Mouse (Mus musculus): ENCODE data around the gene Plk5. TPM values are rescaled to one million over a fixed set of nuclear protein-coding genes. Genes with fewer than 3 reads are reported as not detected.

Gene Plk5
- total RNA-seq, 1 experiment, result 6.0 TPM

DNA sequence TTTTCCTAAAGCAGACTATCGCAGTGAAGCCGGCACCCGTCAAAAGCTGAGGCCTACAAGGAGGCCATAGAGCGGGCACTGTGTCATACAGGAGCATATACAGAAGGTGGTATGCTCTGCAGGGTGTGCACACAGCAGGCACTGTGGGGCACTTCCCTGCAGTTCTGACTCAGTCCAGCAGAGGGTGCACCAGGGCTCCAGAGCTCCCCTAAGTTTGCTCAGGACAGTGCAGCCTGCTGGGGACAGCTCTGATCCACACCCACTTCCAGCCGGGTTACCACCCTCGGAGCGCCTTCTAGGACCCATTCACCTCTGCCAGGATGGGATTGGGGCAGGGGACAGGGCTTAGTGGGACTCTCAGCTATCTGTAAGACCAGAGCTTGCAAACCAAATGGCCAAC, 6.0 kb upstream of the Plk5 start:
- peaks cover under 1 to 11% of the 10 kb centered on the region in 2 experiments; a peak in 3 of 4 replicates for H3K4me1 ChIP-seq (ENCODE audit: control insufficient read depth in 2 of 2, insufficient read depth in 2 of 2, low read length in 2 of 2, poor library complexity in 1 of 2)
- no peaks in the 10 kb centered on the region for H3K36me3 ChIP-seq (ENCODE audit: control insufficient read depth, insufficient read depth, low read length, poor library complexity, severe bottlenecking)
- TF ChIP-seq ZC3H11A (IDR thresholded peaks at IDR 0.05; ENCODE audit: borderline replicate concordance, low read depth, low read length), result peak; percentile 30; the same call in 1 of the 2 replicates
- TF ChIP-seq ZNF384 (IDR thresholded peaks at IDR 0.05; ENCODE audit: low read depth, low read length), result no peak
- H3K9me3 ChIP-seq (ENCODE audit: control insufficient read depth, insufficient read depth, low read depth, low read length), result no peaks in the 10 kb centered on the region
- in situ Hi-C loops (cut with MboI; ENCODE audit: low sequenced_read_pairs in 2 of 2, unreplicated experiment in 2 of 2), result no loop called here
- peak; percentile 82 for DNase-seq (ENCODE audit: low read depth, low spot score)
- no peak overlapping the region for H3K4me3 ChIP-seq (ENCODE audit: insufficient read depth in 1 of 2, low read depth in 1 of 2, low read length in 2 of 2, poor library complexity in 1 of 2, severe bottlenecking in 1 of 2)
- no peak overlapping the region for H3K27ac ChIP-seq (ENCODE audit: insufficient read depth, low read depth, low read length, poor library complexity, severe bottlenecking)
- no peak overlapping the region for H3K9ac ChIP-seq (ENCODE audit: insufficient read depth, low read depth, low read length, poor library complexity, severe bottlenecking)

DNA sequence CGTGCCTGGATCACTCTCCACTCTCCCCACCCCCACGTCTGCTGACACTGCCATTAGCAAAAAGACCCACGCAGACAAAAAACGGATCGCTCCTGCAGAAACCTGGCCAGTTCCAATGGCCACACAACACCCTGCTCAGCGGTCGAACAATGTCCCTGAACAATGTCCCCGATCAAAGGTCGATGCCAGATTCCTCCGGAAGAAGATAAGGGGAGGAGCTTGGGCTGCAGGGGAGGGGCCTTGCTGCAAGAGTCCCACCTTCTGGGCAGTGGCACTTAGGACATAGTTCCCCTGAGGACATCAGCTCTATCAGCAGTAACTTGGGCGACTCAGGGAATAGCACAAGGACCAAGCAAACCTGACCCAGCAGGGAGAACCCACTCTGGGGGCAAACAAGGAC, 4.4 kb upstream of the Plk5 start:
- no peaks in the 10 kb centered on the region for H3K9me3 ChIP-seq (ENCODE audit: control insufficient read depth, insufficient read depth, low read depth, low read length)
- DNase-seq (ENCODE audit: low read depth, low spot score), result no peak
- H3K4me1 ChIP-seq (ENCODE audit: control insufficient read depth in 2 of 2, insufficient read depth in 2 of 2, low read length in 2 of 2, poor library complexity in 1 of 2), result peaks cover 0 to 10% of the 10 kb centered on the region in 2 experiments; a peak in 2 of 4 replicates
- no peak overlapping the region for H3K4me3 ChIP-seq (ENCODE audit: insufficient read depth in 1 of 2, low read depth in 1 of 2, low read length in 2 of 2, poor library complexity in 1 of 2, severe bottlenecking in 1 of 2)
- in situ Hi-C loops (cut with MboI; ENCODE audit: low sequenced_read_pairs in 2 of 2, unreplicated experiment in 2 of 2), result no loop called here
- H3K36me3 ChIP-seq (ENCODE audit: control insufficient read depth, insufficient read depth, low read length, poor library complexity, severe bottlenecking), result no peaks in the 10 kb centered on the region
- no peak overlapping the region for H3K9ac ChIP-seq (ENCODE audit: insufficient read depth, low read depth, low read length, poor library complexity, severe bottlenecking)
- TF ChIP-seq MAFK (IDR thresholded peaks at IDR 0.05; ENCODE audit: insufficient read depth, low read depth, low read length) (no peak), HCFC1 (IDR thresholded peaks at IDR 0.05; ENCODE audit: borderline replicate concordance, insufficient read depth, low read length) (no peak), CHD2 (IDR thresholded peaks at IDR 0.05; ENCODE audit: low read depth, low read length) (no peak)
- H3K27ac ChIP-seq (ENCODE audit: insufficient read depth, low read depth, low read length, poor library complexity, severe bottlenecking), result no peak overlapping the region

DNA sequence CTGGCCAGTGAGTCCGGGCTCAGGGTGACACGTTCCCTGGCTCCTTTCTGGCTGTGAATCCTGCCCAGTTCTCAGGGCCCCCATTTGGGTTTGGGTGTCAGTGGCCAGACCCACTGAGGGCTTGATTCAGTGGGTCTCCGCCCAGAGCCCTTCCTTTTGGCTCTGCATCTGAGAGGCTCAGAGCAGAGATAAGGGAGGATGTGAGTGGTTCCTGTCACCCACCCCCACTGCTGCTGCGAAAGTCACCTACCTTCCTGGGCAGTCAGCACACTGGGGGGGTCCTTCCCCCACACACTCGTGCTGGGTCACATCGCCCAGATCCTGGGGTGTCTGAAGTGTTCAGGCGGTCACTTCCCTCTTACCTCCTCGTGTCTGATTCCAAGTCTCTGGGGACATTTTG, 3.5 kb upstream of the Plk5 start:
- Histone ChIP-seq H3K4me1 (ENCODE audit: control insufficient read depth in 2 of 2, insufficient read depth in 2 of 2, low read length in 2 of 2, poor library complexity in 1 of 2) (peaks cover 3 to 7% of the 10 kb centered on the region in 2 experiments; a peak in 3 of 4 replicates), H3K4me3 (ENCODE audit: insufficient read depth in 1 of 2, low read depth in 1 of 2, low read length in 2 of 2, poor library complexity in 1 of 2, severe bottlenecking in 1 of 2) (no peak overlapping the region), H3K27ac (ENCODE audit: insufficient read depth, low read depth, low read length, poor library complexity, severe bottlenecking) (no peak overlapping the region), H3K9me3 (ENCODE audit: control insufficient read depth, insufficient read depth, low read depth, low read length) (no peaks in the 10 kb centered on the region), H3K36me3 (ENCODE audit: control insufficient read depth, insufficient read depth, low read length, poor library complexity, severe bottlenecking) (no peaks in the 10 kb centered on the region), H3K9ac (ENCODE audit: insufficient read depth, low read depth, low read length, poor library complexity, severe bottlenecking) (no peak overlapping the region)
- DNase-seq (ENCODE audit: low read depth, low spot score), result no peak
- in situ Hi-C loops (cut with MboI; ENCODE audit: low sequenced_read_pairs in 2 of 2, unreplicated experiment in 2 of 2), result no loop called here
- TF ChIP-seq ZNF384 (IDR thresholded peaks at IDR 0.05; ENCODE audit: low read depth, low read length) (no peak), CHD2 (IDR thresholded peaks at IDR 0.05; ENCODE audit: low read depth, low read length) (no peak), HCFC1 (IDR thresholded peaks at IDR 0.05; ENCODE audit: borderline replicate concordance, insufficient read depth, low read length) (no peak), MAFK (IDR thresholded peaks at IDR 0.05; ENCODE audit: insufficient read depth, low read depth, low read length) (no peak), ZC3H11A (IDR thresholded peaks at IDR 0.05; ENCODE audit: borderline replicate concordance, low read depth, low read length) (no peak)

DNA sequence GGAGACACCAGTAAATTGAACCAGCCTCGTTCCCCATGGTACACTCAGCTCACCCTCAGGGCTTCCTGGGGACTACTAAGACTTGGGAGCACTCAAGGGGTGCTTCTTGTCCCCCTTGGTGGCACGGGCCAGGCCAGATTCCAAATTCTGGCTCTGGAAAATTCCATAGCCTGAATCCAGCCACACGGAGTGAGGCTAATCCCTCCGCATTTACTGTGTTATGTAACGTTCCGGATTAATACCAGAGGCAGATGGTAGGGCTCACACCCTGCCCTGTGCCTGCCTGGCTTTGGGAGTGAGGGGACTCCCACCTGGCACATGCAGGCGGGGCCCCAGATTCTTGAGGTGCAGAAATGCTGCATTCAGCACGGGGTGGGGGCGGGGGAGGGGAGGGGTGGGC, 828 bp upstream of the Plk5 start:
- Histone ChIP-seq H3K4me3 (ENCODE audit: insufficient read depth in 1 of 2, low read depth in 1 of 2, low read length in 2 of 2, poor library complexity in 1 of 2, severe bottlenecking in 1 of 2) (no peak overlapping the region), H3K9me3 (ENCODE audit: control insufficient read depth, insufficient read depth, low read depth, low read length) (no peaks in the 10 kb centered on the region), H3K36me3 (ENCODE audit: control insufficient read depth, insufficient read depth, low read length, poor library complexity, severe bottlenecking) (no peaks in the 10 kb centered on the region), H3K9ac (ENCODE audit: insufficient read depth, low read depth, low read length, poor library complexity, severe bottlenecking) (no peak overlapping the region), H3K27ac (ENCODE audit: insufficient read depth, low read depth, low read length, poor library complexity, severe bottlenecking) (no peak overlapping the region), H3K4me1 (ENCODE audit: control insufficient read depth in 2 of 2, insufficient read depth in 2 of 2, low read length in 2 of 2, poor library complexity in 1 of 2) (peaks cover 3 to 7% of the 10 kb centered on the region in 2 experiments; a peak in 2 of 4 replicates)
- no peak for TF ChIP-seq ZNF384 (IDR thresholded peaks at IDR 0.05; ENCODE audit: low read depth, low read length)
- no peak for DNase-seq (ENCODE audit: low read depth, low spot score)
- in situ Hi-C loops (cut with MboI; ENCODE audit: low sequenced_read_pairs in 2 of 2, unreplicated experiment in 2 of 2), result no loop called here

DNA sequence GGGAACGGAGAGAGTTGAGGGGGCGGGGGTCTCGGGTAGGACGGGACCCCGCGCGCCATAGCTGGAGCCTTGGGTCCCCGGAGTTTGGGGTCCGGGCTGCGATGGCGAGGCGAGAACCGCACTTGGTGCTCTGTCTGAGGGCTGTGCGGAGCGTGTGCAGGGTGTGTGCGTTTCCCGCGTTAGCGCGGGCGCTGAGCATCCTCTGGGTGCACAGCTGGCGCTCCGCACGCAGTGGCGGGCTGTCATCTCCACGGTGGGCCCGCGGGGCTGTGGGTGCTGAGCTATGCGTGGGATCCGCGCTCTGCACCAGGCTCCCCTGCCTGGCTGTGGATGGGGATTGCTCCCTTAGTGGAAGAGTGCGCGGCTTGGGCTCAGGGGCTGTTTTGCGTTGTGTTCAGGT, 478 bp downstream of the Plk5 start:
- H3K27ac ChIP-seq (ENCODE audit: insufficient read depth, low read depth, low read length, poor library complexity, severe bottlenecking), result no peak overlapping the region
- no peaks in the 10 kb centered on the region for H3K9me3 ChIP-seq (ENCODE audit: control insufficient read depth, insufficient read depth, low read depth, low read length)
- H3K36me3 ChIP-seq (ENCODE audit: control insufficient read depth, insufficient read depth, low read length, poor library complexity, severe bottlenecking), result no peaks in the 10 kb centered on the region
- peak overlapping the region; percentile 75 for H3K9ac ChIP-seq (ENCODE audit: insufficient read depth, low read depth, low read length, poor library complexity, severe bottlenecking)
- H3K4me3 ChIP-seq (ENCODE audit: insufficient read depth in 1 of 2, low read depth in 1 of 2, low read length in 2 of 2, poor library complexity in 1 of 2, severe bottlenecking in 1 of 2), result peak overlapping the region; percentile 48 to 71
- in situ Hi-C loops (cut with MboI; ENCODE audit: low sequenced_read_pairs in 2 of 2, unreplicated experiment in 2 of 2), result no loop called here
- TF ChIP-seq CHD2 (IDR thresholded peaks at IDR 0.05; ENCODE audit: low read depth, low read length) (no peak), ZC3H11A (IDR thresholded peaks at IDR 0.05; ENCODE audit: borderline replicate concordance, low read depth, low read length) (no peak), MAFK (IDR thresholded peaks at IDR 0.05; ENCODE audit: insufficient read depth, low read depth, low read length) (no peak), ZNF384 (IDR thresholded peaks at IDR 0.05; ENCODE audit: low read depth, low read length) (no peak), HCFC1 (IDR thresholded peaks at IDR 0.05; ENCODE audit: borderline replicate concordance, insufficient read depth, low read length) (no peak)
- H3K4me1 ChIP-seq (ENCODE audit: control insufficient read depth in 2 of 2, insufficient read depth in 2 of 2, low read length in 2 of 2, poor library complexity in 1 of 2), result peaks cover 3 to 7% of the 10 kb centered on the region in 2 experiments; a peak in 2 of 4 replicates
- DNase-seq (ENCODE audit: low read depth, low spot score), result no peak
